Mouse (Mus musculus) heart, embryonic 16.5 days (tissue): ENCODE measurements around the gene Pes1. TPM values are rescaled to one million over a fixed set of nuclear protein-coding genes. Genes with fewer than 3 reads are reported as not detected.
A peak's percentile ranks its signal among the peaks of the same experiment; 100 is the strongest.

Experiments
- ATAC-seq: fragments of 200-750 bp; cut with Nextera tagmentation; replicated peaks from 2 replicates; pipeline ENCODE4 v1.8.0; 2017; ENCODE audit warnings: moderate number of reproducible peaks; ENCODE audit not compliant: insufficient read depth, low FRiP score; ENCODE audit errors: extremely low read depth
- H3K27ac ChIP-seq: fragments of 300-500 bp; sonication (generic); 2 replicates; pipeline ENCODE4 v1.5.1; 2014; ENCODE audit warnings: mild to moderate bottlenecking, low read length, control low read depth, moderate library complexity
- H3K27me3 ChIP-seq: fragments of 300-500 bp; sonication (generic); 2 replicates; pipeline ENCODE4 v1.6.1; 2014; ENCODE audit warnings: low read length, mixed read lengths; ENCODE audit not compliant: control insufficient read depth, insufficient read depth
- H3K36me3 ChIP-seq: fragments of 300-500 bp; sonication (generic); 2 replicates; pipeline ENCODE4 v1.6.1; 2014; ENCODE audit not compliant: control insufficient read depth, insufficient read depth
- H3K4me1 ChIP-seq: fragments of 300-500 bp; sonication (generic); 2 replicates; pipeline ENCODE4 v1.6.1; 2014; ENCODE audit warnings: low read length, mixed read lengths; ENCODE audit not compliant: control insufficient read depth, insufficient read depth
- H3K4me2 ChIP-seq: fragments of 300-500 bp; sonication (generic); 2 replicates; pipeline ENCODE4 v1.6.1; 2014; ENCODE audit warnings: low read depth, mild to moderate bottlenecking, control low read depth, low read length
- H3K4me3 ChIP-seq: fragments of 300-500 bp; sonication (generic); 2 replicates; pipeline ENCODE4 v1.5.1; 2014; ENCODE audit warnings: mild to moderate bottlenecking, control low read depth, low read length
- H3K9ac ChIP-seq: fragments of 300-500 bp; sonication (generic); 2 replicates; pipeline ENCODE4 v1.6.1; 2014; ENCODE audit warnings: low read length, control low read depth
- H3K9me3 ChIP-seq: fragments of 300-500 bp; sonication (generic); replicated peaks from 2 replicates; pipeline ENCODE4 v1.6.1; 2016; ENCODE audit warnings: low read length; ENCODE audit not compliant: control insufficient read depth
- WGBS: fragments of 180-500 bp; shearing (Covaris S2); extraction: QIAGEN DNeasy Blood & Tissue Kit; methylation state at CpG from one replicate; pipeline ENCODE4 v1.1.7; 2014; 5-methylcytosine and 5-hydroxymethylcytosine counted together
- polyA plus RNA-seq: library from polyadenylated mRNA; unstranded; fragments of >200 nt; fragmentation: Nextera tagmentation; extraction: Ambion mirVana; gene quantifications from 2 replicates; pipeline ENCODE4 v1.2.1, GENCODE M21; 2015

Pes1 gene
- polyA plus RNA-seq, result 50.0 and 57.9 TPM in 2 replicates

DNA sequence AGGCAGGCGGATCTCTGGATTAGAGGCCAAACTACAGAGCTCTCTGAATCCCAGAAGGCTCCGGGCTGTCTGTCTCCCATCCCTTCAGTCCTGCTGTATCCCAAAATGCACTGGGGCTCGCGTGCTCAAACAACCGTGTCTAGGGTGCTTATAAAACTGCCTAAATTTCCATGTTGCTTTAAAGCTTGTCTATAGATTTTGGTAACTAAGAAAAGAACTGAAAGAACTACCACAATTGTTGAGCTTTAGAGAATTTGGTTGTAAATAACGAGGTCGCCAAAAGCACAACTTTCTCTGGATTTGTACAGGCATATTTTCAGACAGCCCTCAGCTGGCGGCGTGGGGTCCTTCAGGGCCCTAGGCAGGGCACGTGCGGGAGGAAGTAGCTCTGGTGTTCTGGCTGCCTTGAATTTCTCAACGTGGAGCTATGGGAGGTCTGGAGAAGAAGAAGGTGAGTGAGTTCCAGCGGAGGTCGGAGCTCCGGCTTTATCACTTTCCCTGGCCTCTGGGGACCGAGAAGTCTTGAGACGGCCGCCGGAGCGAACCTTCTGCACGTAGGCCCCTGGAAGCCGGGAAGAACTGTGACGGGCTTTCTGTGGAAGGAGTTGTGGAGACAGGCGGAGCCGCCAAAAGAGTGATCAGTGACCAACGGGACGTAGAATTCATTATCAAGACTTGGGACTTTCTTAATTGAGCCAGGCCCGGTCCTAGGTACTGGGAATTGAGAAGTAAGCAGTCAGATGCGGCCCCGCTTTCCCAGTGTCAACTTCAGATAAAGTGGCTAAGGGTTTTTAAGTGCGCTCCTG lies at the start of gene Pes1:
Gene Pes1 (plus strand): TSS at position 366 of the 806 bp plus-strand sequence.
- Histone ChIP-seq H3K27ac (peak within 1 kb of the TSS; percentile 70), H3K4me1 (peaks cover 10% of the 10 kb centered on the region), H3K4me2 (peak within 1 kb of the TSS; percentile 91), H3K9ac (peak within 1 kb of the TSS; percentile 86), H3K36me3 (peaks cover 5% of the 10 kb centered on the region; the same call in 1 of the 2 replicates), H3K4me3 (peak within 1 kb of the TSS; percentile 84), H3K9me3 (no peaks in the 10 kb centered on the region), H3K27me3 (no peaks in the 10 kb centered on the region)
- ATAC-seq, result peak; percentile 89
- WGBS, result under 1% methylated on average over 31 of the region's 31 CpGs

DNA sequence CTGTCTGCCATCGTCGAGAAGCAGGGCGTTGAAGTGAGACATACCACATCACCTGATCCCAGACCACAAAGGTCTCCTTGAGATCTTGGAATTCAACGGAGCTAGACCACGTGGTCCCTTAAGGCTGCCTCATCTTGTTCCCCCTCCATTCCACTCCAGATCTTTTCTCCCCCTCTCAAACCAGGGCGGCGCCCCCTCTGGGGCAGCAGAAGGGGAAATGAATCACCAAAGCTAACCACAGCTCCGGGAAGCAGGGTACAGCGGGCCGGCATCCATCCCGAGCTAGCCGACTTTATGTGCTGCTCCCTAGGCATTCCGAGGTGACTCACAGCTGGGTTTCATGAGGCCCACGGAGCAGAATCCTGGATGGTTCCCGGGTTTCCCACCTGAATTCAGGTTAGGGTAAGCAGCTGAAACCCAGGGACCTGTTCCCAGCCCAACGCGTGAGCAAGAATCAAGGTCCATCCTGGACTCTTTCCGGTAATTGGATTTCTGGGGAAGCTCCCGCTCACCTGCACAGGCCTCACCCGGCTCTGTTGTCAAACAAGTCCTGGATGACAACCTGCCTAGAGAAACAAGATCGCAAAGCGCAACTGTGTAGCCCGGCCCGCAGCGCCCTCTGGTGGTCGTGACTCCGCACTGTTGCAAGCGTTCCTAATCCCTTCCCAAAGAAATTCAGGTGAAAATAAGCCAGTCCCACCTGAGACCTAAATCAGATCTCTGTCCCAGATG lies 49.5 kb upstream of the Pes1 start, which contains the start of gene Slc35e4:
Gene Slc35e4 (minus strand): TSS at position 556 of the 732 bp plus-strand sequence.
- peaks cover 4% of the 10 kb centered on the region; the same call in 1 of the 2 replicates for H3K27me3 ChIP-seq

DNA sequence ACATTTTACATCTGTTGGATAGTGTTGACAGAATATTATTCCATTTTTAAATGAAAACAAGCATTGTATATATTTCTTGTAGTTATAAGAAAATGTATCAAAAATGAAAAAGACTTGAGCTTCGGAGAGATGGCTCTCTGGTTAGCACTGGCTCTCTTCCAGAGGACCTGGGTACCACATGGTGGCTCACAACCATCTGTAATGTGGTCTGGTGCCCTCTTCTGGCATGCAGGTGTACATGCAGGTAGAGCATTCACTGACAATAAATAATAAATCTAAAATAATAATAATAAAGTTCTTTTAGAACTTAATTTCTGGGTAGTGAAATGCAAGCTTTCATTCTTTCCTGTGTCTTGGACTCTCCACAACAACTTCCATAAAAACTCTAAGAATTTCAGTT lies 45.0 kb upstream of the Pes1 start:
- no peak overlapping the region for H3K4me3 ChIP-seq
- peaks cover 15% of the 10 kb centered on the region for H3K36me3 ChIP-seq
- H3K9me3 ChIP-seq, result no peaks in the 10 kb centered on the region
- H3K4me1 ChIP-seq, result peaks cover 10% of the 10 kb centered on the region
- H3K27ac ChIP-seq, result no peak overlapping the region
- H3K27me3 ChIP-seq, result no peaks in the 10 kb centered on the region
- H3K9ac ChIP-seq, result no peak overlapping the region
- ATAC-seq, result no peak
- 65% methylated on average over 1 of the region's 1 CpGs for WGBS
- no peak overlapping the region for H3K4me2 ChIP-seq

More for the DNA sequence above, 49.5 kb upstream of the Pes1 start, which contains the start of gene Slc35e4:
- H3K36me3 ChIP-seq, result 0 out of 2 replicates have a peak, but pooled peaks cover 7% of the 10 kb centered on the region
- peak within 1 kb of the TSS; percentile 98 for H3K4me2 ChIP-seq
- H3K9ac ChIP-seq, result peak within 1 kb of the TSS; percentile 74
- H3K4me1 ChIP-seq, result peaks cover 42% of the 10 kb centered on the region
- ATAC-seq, result peak; percentile 53
- under 1% methylated on average over 28 of the region's 28 CpGs for WGBS
- no peaks in the 10 kb centered on the region for H3K9me3 ChIP-seq
- peak within 1 kb of the TSS; percentile 65 for H3K4me3 ChIP-seq
- peak within 1 kb of the TSS; percentile 51 for H3K27ac ChIP-seq

DNA sequence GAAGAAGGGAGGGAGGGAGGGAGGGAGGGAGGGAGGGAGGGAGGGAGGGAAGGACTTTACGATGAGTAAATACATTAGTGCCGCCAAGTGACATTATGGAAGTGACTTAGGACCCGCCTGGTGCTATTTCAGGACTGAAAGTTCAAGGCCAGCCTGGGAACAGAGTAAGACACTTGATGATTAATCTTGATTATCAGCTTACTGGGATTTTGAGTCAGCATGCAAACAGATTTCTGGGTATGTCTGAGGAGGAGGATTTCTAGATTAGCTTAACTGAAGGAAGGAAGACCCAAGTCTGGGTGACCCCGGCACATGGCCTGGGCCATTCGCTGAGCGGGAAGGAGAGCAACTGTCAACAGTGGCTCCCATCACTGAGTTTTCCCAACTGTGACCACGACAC lies 43.3 kb upstream of the Pes1 start:
- H3K27ac ChIP-seq, result no peak overlapping the region
- H3K4me3 ChIP-seq, result no peak overlapping the region
- H3K36me3 ChIP-seq, result peaks cover 25% of the 10 kb centered on the region
- no peaks in the 10 kb centered on the region for H3K27me3 ChIP-seq
- 89% methylated on average over 7 of the region's 7 CpGs for WGBS
- no peaks in the 10 kb centered on the region for H3K9me3 ChIP-seq
- H3K4me2 ChIP-seq, result no peak overlapping the region
- H3K9ac ChIP-seq, result no peak overlapping the region
- no peak for ATAC-seq
- H3K4me1 ChIP-seq, result peaks cover 5% of the 10 kb centered on the region; the same call in 1 of the 2 replicates

DNA sequence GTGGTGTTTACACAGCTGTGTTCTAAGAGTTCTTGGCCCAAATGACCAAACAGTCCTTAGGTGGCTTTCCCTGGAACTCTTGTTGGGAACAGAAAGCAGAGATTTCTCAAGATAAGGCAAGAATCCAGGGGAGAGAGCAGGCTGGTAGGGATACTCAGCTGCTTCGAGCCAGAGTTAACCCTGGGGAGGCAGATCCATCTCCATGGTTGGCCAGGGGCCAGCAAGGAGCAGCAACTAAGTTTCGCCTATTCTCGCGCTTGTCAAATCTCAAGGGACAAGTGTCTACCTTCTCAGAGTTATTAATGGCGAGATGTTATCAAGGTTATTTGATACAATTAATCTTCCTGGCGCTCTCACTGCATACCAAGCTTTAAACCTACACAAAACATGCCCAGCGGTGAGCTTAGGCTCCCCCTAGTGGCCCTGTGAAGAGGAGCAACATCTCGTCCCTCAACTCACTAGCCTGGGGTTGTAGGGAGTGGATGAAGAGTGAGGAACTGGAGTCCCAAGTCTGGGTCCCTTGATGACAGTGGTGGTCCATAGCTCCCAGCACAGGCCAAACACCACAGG lies 42.4 kb upstream of the Pes1 start:
- Histone ChIP-seq H3K27ac (no peak overlapping the region), H3K4me3 (no peak overlapping the region), H3K27me3 (no peaks in the 10 kb centered on the region), H3K9me3 (no peaks in the 10 kb centered on the region), H3K36me3 (peaks cover 25% of the 10 kb centered on the region), H3K9ac (no peak overlapping the region), H3K4me2 (no peak overlapping the region), H3K4me1 (no peaks in the 10 kb centered on the region)
- ATAC-seq, result no peak
- WGBS, result 24% methylated on average over 8 of the region's 8 CpGs

DNA sequence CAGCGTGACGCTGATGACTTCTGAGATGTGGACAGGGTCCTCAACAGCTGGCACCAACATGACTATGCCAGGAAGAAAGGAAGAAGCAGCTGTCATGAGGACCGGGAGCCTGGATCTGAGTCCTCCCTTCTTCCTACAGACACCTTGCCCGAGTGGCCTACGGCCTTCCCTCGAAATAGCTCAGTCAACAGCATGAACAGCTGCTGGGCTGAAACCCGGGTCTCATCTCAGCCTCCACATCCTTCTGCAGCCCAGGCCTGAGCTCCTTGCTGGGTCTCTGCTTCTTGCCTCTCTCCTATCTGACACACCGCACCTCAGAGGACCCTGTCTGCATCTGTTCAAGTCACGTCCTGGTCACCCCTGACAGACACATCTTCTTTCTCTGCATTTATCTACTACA lies 41.7 kb upstream of the Pes1 start:
- no peaks in the 10 kb centered on the region for H3K27me3 ChIP-seq
- peaks cover 22% of the 10 kb centered on the region for H3K36me3 ChIP-seq
- no peak overlapping the region for H3K4me3 ChIP-seq
- H3K27ac ChIP-seq, result no peak overlapping the region
- ATAC-seq, result no peak
- 88% methylated on average over 9 of the region's 9 CpGs for WGBS
- no peaks in the 10 kb centered on the region for H3K4me1 ChIP-seq
- H3K9ac ChIP-seq, result no peak overlapping the region
- no peaks in the 10 kb centered on the region for H3K9me3 ChIP-seq
- no peak overlapping the region for H3K4me2 ChIP-seq

DNA sequence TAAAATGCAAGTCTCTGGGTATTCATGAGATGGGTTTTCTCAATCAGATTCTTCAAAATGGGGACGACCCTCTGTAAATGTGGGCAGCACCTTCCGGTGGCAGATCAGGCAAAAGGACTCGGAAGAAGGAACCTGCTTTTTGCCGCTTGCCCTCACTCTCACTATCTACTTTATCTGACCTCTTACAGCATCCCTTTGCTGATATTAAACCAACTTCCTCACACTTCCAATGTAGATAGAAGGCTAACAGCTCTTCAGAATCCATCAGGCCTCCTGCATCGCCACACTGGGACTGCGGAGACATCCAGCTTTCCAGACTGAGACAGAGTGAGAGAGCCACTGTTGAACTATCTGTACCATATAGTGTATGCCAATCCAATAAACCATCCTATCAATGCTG lies 41.0 kb upstream of the Pes1 start:
- Histone ChIP-seq H3K4me2 (no peak overlapping the region), H3K9ac (no peak overlapping the region), H3K4me3 (no peak overlapping the region), H3K27ac (no peak overlapping the region), H3K27me3 (no peaks in the 10 kb centered on the region), H3K9me3 (no peaks in the 10 kb centered on the region), H3K4me1 (no peaks in the 10 kb centered on the region), H3K36me3 (peaks cover 26% of the 10 kb centered on the region)
- WGBS, result 95% methylated on average over 6 of the region's 6 CpGs
- no peak for ATAC-seq

DNA sequence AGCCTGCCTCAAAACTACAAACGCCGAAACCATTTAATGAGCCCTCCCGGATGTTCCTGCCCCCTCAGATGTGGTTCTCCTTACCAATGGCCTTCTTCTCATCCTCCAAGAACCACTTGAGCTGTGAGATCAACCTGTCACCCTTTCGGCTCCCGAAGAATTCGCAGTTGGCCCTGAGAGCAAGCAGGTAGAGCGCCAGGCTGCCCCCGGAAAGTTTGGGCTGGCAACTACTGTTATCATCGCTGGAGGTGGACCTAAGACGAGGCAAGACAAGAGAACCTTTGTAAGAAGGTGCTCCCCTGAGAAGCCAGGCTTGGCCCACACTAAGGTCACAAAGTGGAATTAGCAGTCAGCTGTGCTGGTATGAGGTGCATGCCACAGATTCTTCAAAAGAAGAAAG lies 37.9 kb upstream of the Pes1 start:
- Histone ChIP-seq H3K27ac (no peak overlapping the region), H3K4me3 (no peak overlapping the region), H3K4me1 (peaks cover 2% of the 10 kb centered on the region), H3K9me3 (no peaks in the 10 kb centered on the region), H3K36me3 (peaks cover 21% of the 10 kb centered on the region), H3K9ac (no peak overlapping the region), H3K4me2 (no peak overlapping the region), H3K27me3 (no peaks in the 10 kb centered on the region)
- no peak for ATAC-seq
- WGBS, result 87% methylated on average over 10 of the region's 10 CpGs
